Mouse (Mus musculus) lung, adult 2 months (tissue): ENCODE measurements around the gene Ccr9.

ENCODE experiments used
- CTCF ChIP-seq: fragments of 200-500 bp; IDR thresholded peaks from 2 replicates; pipeline ENCODE4 v1.5.1; 2011; ENCODE audit warnings: mild to moderate bottlenecking, low read length, control low read depth; ENCODE audit not compliant: insufficient read depth
- POLR2A ChIP-seq: fragments of 200-500 bp; IDR thresholded peaks from 2 replicates; pipeline ENCODE4 v1.6.1; 2011; ENCODE audit warnings: low read depth, mild to moderate bottlenecking, control low read depth, low read length, borderline replicate concordance; ENCODE audit errors: extremely low read depth

DNA sequence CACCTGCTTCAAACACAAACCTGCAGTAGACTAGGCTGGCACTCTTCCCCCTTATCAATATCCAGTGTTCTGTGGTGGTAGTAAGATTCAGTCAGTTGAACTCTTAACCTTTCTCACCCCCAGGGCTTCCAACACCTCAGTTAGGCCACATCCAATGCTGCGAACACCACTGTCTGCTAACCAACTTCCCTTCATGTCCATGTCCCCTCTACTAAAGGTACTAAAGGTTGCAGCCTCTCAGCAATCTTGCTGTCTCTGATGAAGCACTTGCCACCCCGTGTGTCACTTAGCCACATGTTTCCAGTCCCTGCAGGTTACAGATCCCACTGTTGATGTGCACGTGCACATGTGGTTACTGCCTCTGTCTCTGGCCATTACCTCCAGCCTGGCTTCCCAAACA, 85.5 kb downstream of the Ccr9 start:
- no peak for TF ChIP-seq CTCF
- no peak for TF ChIP-seq POLR2A
